Mouse (Mus musculus) right cerebral cortex, postnatal 14 days (tissue): ENCODE measurements around the gene Dnm3.
A peak's percentile ranks its signal among the peaks of the same experiment; 100 is the strongest.

ENCODE experiments used
- DNase-seq: peaks from one replicate; pipeline ENCODE4 v3.0.0; 2022

Gene Dnm3

DNA sequence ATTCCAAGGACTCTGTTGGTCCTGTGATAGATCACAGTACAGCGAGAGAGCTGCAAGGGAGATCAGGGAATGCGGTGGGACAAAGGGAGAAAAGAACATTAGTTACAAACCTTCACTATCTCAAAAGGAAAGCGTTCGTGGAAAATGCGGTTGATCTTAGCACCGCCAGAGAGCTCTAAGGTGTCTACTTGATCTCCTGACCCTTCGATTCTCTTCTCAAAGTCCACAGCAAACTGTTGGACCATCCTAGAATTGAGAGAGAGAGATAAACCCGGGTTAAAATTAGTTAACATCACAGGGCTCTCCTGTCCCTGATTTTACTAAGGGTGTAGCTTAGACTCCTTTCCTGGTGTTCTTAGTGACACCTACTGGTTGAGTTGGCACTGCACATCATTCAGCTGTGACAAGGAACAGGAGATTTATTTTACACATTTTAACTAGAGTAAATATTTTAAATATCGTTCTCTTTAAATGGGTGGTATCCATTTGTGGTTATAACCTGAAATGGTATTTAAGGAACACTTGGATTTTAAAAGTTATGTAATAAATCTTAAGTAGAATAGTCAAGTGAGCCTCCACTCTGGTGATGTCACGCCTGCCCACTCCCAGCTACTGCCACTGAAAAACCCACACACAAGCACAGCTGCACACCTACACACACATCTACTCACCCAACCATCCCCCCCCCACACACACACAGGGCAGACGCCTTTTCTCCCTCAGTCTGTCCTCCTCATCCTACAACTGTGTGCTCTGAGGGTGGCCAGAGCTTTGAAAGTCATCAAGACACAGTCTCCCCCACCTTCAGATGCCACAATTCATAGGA, 164.2 kb downstream of the Dnm3 start:
- no peak for DNase-seq

DNA sequence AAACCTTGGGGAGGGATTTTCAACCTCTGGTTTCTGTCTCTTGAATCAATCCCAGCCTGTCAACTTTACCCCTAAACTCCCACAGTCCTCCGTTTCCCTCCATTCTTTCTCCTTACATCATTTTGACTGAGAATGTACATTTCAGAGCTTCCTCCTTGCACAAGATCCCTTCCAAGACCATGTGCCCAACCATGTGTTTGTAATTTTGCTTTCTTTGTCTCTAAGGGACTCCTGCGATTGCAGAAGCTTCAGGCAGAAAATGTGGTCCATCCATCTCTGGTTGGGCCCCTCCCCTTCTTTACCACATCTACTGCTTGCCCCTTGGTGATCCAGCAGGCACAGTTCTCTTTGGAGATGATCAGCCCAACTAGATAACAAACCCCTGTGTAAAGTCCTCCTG, 165.2 kb downstream of the Dnm3 start:
- DNase-seq = no peak

DNA sequence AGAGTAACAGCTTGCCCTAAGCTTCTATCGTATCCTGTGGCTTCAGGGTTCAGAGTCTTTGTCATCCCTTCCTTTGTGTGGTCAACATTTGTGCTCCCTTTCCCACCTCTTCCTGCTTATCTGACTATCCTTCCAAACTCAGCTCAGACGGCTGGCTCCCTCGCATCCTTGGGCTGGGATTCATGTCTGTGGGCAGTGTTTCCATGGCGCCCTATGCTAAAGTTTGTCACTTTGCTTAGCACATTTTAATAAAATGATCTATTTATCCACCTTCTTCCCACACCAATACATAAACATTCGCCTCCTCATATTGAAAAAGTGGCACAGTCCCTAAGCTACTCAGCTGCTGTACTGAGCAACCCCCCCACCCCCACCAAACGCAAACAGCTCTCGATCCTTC, 165.7 kb downstream of the Dnm3 start:
- no peak for DNase-seq

DNA sequence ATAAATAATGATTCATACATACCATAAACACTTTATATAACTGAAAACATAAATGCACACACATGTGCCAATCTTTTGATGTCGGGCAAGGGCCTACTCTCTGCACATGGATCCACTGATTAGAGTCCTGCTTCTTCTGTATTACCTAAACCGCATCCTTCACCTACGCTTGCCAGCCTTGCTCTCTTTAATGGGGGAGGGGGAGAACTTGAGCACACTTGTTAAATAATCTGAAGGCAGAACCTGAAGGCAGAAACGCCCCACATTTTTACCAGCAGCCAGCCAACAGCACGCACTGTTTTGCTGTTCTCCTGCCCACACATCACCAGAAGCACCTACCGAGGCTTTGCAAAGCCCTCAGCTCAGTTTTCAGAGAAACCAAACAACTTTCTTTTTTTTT, 172.6 kb downstream of the Dnm3 start:
- no peak for DNase-seq

DNA sequence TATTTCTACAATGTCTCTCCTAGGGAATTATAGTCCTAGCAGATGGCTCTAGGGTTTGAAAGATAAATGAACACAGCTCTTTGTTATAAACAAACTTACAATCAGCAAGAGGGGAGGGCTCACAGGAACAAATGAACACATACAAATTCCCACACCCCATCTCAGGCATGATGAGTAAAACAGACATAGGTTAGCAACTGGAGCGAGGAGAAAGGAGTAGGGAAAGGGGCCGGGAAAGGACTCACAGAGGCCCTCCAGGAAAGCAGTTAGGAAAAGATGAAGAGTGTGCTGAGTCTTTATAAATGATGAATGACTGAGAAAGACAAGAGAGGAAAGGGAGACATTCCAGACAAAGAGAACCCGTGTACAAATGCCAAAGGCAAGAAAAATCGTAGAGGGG, 175.4 kb downstream of the Dnm3 start:
- no peak for DNase-seq

DNA sequence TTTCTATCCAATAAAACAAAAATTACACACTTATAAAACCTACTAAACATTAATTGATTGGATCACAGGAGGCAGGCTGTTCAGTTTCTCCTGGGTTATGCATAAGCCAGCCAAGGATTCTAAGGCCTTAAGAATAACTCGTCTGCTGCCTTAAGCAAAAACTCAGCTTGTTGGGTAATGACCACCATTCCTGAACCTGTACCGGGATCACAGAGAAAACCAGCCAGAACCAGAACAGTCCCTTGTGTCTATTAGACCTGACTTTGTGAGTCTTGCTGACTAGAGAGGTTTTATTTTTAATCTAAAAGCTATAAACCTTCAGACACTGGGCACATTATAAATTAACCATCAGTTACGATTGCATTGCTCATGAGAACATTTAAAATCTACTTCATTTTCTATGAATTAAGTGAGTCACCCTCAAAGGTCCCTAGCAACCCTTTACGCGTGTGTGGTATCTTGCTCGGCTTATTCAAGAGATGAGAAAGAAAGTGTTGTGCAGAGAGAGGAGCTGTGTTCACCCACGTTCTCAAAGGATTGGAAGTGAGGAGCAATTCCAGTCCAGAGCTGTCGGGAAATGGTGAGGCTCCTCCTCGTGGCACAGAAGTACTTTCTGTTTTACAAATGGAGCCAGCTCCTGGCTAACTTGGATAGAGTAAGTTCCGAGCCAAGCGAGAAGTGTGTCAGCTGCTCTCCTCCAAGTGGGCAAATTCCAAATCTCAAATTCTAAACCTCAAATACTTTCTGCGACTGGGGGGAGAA, 178.1 kb downstream of the Dnm3 start:
- no peak for DNase-seq

DNA sequence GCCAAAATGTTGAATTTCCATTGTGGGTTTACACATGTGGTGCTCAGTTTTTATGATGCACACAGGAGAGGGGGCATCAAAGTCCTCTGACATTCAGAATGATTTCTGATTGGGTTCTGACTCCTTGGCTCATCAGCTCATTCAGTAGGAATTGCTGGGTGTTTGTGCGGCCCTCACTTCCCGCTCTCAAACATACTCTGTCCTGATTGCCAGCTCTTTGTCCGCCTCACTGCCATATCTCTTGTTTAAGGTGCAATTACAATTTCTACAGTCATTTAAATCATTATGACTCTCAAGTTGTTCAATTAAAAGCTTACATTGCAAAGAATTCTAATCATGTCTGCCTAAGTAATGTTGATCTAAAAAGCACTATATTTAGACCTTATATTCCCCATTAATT, 179.3 kb downstream of the Dnm3 start:
- DNase-seq = no peak

DNA sequence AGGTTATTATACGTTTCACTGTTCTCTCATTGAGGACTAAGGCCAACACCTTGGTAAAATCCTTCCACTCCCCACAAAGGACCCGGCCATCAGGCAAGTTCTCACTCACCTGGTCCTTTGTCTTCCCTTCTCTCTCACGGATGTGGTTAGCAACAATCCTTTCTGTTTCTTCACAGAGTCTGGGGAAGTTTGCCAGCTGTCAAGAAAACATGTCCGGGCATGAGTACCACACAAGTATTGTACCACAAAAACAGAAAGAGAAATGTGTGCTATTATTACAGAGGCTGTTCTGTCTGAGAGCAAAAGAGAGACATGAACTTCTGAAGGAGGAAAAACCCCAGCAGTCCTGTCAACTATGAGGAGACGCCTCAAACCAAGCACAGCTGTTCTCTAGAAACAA, 182.4 kb downstream of the Dnm3 start:
- DNase-seq = no peak

DNA sequence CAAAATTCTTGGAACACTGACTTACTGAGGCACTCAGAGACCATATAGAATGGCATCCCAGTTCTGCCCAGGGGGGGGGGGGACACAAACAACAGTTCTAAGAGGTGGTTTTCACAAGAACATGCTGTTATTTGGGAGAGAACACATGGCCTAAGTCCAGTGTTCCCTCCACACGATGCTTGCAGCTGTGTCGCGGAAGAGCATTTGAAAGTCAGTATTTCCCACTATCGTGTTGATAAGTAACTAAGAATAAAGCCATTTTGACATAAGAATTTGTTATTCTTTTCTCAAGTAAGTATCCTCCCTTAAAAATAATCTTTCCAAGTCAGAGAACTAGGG, 183.3 kb downstream of the Dnm3 start:
- DNase-seq = no peak

DNA sequence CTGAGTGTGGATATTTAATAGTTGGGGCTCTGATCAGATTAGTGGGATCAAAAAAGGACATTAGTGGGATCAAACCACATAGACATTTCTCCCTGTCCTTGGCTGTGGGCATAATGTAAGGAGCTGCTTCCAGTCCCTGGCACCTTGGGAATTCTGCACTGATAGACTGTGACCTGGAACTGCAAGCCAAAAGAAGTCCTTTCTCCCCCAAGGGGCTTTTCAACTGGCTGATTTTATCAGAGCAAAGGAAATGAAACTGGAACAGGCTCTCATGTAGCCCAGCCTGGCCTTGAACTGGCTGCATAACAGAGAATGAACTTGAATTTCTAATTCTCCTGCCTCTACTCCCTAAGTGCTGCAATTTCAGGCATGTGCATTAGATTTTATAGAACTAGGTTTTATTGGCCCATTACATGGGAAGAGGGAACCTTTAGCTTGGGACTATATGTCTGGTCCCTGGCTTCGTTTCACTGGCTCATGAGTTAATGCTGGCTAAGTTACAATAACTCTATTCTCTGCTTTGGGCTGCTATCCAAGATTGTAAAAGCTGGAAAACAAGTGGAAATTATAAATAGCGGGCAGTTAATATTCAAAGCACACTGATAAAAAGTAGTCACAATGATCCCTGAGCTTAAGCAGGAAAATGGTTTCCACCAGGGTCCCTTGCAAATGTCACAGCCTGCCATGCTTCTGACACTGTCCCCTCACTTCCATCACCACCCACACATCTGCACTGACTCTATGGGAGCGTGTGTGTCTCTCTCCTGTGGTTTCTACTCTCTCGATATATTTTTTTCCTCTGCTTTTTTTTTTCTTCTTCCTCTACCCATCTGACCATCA, 183.9 kb downstream of the Dnm3 start:
- DNase-seq = no peak

DNA sequence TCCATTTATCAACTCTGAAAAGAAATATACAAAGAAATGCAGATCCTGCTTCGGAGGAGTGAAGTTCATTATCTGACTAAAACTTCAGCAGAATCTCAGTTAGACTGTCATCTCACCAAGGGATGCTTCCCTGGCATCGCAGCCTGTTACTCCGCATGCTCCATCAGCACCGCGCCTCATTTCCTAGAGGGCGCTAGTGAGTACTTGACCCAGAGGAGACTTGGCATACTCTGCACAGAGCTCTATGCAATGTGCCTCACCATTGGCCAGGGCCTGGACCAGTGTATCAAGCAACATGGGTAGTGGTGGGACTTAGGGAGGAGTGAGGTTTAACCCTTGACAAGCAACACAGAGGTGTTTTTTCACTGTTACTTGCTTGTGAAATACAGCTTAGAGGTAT, 190.9 kb downstream of the Dnm3 start:
- DNase-seq = peak; percentile 11

DNA sequence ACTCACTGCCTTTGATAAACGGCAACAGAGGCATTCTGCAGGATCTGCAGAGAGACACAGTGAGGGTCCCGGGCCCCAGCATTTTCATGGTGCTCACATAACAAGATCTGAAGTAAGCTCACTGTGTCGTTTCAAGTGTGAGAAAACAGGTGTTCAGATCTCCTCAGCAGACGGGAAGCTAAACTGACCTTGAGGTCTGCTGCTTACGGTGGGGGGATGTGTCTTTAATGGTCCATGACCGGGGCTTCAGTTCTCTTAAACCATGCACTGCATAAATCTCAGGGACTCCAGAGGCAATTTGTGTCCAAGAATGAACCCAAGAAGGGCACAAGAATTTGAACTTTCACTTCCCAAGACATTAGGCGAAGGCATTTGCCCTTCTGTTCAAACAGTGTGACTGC, 195.9 kb downstream of the Dnm3 start:
- DNase-seq = no peak

DNA sequence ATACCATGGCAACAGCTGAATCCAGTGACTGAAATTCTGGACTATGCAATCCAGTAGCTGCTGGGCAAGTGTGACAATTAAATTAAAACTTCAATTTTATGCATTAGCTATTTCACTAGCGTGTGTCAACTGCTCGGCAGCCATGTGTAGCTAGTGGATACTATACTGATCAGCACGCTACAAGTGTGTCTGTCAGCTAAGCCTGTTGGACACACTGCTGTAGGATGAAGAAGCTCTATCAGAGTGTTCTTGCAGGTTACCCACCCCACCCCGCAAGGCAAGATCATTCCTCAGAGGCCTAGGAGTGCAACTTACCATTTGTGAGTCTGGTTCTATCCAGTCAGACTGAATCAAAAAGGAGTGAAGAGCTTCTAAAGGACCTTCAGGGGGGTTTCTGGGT, 197.8 kb downstream of the Dnm3 start:
- DNase-seq = no peak

DNA sequence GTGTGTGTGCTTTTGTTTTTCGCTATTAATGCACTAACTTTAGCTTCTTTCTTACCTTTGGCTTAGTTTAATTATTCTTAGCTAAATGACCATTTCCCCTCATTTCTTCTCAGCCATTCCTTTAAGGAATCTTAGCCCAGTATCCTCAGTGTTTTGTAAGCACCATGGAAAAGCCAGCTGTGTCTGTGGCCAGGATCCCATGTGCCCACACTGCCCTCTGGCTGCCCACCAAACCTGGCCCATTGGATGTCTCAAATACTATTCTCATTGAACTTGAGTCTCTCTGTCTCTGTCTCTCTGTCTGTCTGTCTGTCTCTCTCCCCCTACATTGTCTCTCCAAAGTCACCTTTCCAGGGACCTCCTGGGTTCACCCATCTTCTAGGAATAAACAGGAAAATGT, 201.8 kb downstream of the Dnm3 start:
- DNase-seq = peak; percentile 14

DNA sequence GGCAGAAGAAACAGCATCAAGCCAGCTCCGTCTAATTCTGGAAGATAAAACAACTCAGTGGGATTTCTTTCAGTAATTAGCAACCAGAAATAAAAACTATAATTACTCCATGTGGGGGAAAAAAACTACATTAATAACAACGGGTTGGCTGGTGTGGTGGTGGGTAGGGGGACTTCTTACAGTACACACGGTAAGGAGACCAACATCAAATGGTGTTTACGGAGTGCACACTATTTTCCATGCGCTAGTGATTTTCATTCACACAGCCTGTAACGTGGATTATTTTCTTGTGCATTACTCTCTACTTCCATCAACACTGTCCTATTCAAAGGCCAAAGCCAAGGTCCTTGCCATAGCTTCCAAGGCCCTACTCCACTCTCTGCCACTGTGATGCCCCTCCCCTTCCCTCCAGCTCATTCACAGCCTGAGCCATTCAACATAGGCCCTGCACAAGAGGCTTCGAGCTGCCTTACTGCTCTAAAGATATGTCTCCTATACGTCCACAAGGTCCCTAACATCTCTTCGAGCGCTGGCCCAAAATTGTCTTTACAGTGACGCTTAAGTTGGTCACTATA, 203.1 kb downstream of the Dnm3 start:
- DNase-seq = no peak

DNA sequence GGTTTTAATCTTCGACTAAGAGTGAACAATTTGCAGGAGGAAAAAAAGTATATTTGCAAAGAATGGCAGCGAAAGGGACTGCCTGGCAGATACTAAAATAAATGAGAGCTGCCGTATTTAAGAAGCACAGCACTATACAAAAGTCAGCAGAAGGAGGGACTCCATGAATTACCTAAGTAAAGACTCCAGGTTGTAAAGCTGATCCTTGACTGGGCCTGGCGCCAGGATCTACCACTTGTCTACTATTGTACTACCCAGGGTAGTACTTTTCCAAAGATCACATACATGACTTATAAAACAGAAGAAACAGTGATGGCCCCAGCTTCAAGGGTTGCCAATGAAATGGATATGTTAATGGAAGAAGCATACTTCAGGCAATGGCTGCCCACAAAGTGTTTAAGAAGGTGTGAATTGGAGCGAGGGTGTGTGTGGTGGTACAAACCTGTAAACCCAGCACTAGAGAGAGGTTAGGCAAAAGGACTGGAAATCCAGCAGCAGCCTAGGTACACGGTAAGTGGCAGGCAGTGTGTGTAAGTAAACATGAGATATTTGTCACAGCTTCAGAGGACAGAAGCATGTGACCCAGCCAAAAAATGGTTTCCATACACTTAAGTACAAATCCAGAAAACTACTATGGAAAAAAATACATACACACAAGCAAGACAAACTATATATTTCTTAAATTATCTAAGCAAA, 220.8 kb downstream of the Dnm3 start:
- no peak for DNase-seq

DNA sequence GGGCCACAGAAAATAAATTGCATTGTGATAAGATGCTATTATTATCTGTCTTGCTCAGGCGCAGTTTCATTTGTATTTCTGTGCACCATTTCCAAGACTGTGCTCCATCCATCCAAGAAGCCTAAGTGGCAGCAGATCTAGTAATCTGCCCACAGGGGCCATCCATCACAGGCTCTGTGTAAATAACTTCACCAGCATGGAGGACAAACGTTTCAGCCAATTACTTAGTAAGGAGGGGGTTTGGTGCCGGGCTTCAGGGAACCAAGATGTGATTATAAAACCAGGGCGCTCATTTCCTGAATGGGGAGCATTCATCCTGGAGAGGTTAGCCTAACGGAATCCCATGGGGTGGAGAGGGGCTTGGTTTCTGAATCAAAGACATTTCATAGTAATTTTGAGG, 222.9 kb downstream of the Dnm3 start:
- DNase-seq = no peak

DNA sequence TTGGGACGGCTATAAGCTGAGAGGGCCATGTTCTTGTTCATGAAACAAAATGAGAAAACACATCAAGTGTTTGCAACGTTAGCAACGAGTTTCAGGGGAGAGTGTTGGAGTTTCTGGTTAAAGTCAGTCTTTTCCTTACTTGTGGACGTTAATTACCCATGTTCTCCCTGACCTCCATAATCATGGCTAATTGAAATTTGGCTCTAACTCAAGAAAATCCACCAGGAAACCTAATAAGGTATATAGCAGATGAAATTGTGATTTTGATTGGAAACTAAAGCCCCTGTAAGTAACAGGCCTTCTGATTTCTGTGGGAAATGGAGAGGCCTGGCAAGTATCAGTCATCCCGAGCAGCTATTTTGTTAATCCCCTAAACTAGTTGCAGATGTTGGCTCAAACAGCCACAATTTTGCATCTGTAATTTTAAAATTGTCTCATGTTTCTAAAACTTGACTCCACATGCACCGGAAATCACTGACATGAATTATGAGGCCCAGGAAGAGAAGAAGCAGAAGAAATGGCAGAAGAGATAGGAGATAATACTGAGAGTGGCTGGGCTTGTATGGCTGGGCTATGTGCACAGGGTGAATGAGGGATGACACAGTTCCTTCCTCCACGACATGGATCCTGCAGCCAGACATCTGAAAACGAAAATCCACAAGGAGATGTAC, 223.7 kb downstream of the Dnm3 start:
- no peak for DNase-seq

DNA sequence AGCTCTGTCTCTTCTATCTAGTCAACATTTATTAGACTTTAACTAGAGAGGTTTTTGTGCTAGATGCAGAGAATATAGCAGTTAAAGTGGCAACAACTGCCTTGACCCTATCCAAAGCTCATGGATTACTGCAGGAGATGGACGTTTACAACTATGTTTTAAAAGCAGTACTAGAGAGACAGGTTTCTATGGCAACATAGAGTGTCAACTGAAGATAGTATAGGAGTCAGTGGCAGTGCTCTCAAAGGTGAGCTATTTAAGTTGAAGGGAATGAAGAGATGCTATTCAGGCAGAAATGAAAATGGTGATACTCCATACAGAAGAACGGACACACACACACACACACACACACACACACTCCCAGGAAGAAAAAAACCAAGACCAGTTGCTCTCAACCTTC, 225.0 kb downstream of the Dnm3 start:
- DNase-seq = no peak

DNA sequence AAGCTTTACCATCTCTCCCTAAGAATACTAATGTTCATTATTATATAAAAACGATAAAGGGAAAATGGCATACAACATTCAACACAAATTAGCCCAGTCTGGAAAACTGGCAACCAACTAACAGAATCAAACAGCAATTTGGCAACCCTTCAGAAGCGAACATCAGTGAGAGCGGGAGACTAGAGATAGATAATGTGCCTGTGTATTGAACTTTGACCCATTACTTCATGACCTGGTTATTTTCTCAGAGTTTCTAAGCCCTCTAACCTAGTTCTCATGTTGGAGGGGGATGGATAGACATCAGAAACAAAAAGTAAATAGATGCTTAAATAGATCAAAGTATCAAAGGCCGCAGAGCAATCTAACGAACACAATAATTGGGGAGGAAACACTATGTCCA, 230.6 kb downstream of the Dnm3 start:
- no peak for DNase-seq

DNA sequence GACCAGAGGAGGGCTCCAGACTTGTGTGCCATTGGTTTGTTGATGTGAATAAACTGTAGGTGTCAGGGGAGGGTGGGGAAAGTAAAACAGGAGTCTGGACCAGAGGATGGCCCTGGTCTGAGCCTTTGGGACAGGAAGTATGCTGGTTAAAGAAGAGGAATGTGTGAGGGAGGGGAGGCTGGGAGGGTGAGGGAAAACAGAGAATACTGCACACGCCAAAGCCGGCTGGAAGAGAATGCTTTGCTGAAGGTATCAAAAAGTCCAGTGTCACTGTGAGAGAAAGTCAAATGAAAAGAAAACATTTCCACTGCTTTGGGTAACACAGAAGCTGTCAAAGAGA, 234.2 kb downstream of the Dnm3 start:
- no peak for DNase-seq

DNA sequence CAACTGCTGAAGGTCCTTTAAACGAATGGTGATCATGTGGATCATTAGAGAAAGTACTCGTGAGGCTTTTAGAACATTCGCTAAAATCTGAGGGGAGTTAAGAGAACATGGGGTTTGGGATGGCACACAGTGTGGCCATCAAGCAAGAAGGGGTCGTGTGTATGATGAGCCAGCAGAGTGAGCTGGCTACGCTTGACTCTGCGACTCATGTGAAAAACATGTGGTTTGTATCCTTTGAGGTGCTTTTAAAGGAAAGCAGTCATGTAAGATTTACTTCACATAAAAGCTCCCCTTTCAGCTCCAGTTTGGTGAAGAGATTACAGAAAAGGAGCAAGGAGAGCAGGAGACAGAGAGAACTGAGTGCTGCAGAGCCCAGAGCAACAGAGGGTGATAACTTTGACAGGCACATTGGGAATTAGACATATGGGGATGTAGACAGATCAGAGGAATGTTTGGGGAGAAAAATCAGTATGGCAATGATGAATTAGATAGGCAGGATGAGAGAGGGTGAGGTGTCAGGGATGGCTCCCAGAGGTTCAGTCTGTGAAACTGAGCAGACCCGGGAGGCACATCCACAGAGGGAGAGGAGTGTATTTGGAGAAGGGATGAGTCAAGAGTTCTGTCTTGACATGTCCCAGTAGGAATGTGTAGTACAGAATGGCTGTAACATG, 234.7 kb downstream of the Dnm3 start:
- no peak for DNase-seq
